Mouse (Mus musculus) forebrain, embryonic 12.5 days (tissue): ENCODE measurements around the gene Cog1. TPM values are rescaled to one million over a fixed set of nuclear protein-coding genes. Genes with fewer than 3 reads are reported as not detected.

ENCODE experiments used
- ATAC-seq: fragments of 200-750 bp; cut with Nextera tagmentation; 2 replicates; pipeline ENCODE4 v1.8.0; 2017; ENCODE audit warnings: moderate TSS enrichment; ENCODE audit not compliant: low FRiP score
- H3K27ac ChIP-seq: fragments of 300-500 bp; sonication (generic); 2 replicates; pipeline ENCODE4 v1.5.1; 2016; ENCODE audit warnings: mild to moderate bottlenecking
- H3K27me3 ChIP-seq: fragments of 300-500 bp; sonication (generic); 2 replicates; pipeline ENCODE4 v1.6.1; 2016; ENCODE audit warnings: mild to moderate bottlenecking
- H3K36me3 ChIP-seq: fragments of 300-500 bp; sonication (generic); replicated peaks from 2 replicates; pipeline ENCODE4 v1.6.1; 2016; ENCODE audit warnings: mild to moderate bottlenecking
- H3K4me1 ChIP-seq: fragments of 300-500 bp; sonication (generic); 2 replicates; pipeline ENCODE4 v1.6.1; 2016
- H3K4me2 ChIP-seq: fragments of 300-500 bp; sonication (generic); 2 replicates; pipeline ENCODE4 v1.6.1; 2016; ENCODE audit warnings: mild to moderate bottlenecking, moderate library complexity
- H3K4me3 ChIP-seq: fragments of 300-500 bp; sonication (generic); replicated peaks from 2 replicates; pipeline ENCODE4 v1.5.1; 2016; ENCODE audit warnings: mild to moderate bottlenecking
- H3K9ac ChIP-seq: fragments of 300-500 bp; sonication (generic); 2 replicates; pipeline ENCODE4 v1.6.1; 2016; ENCODE audit warnings: mild to moderate bottlenecking
- H3K9me3 ChIP-seq: fragments of 300-500 bp; sonication (generic); 2 replicates; pipeline ENCODE4 v1.6.1; 2016
- WGBS: fragments of 180-500 bp; shearing (Covaris S2); methylation state at CpG from one replicate; pipeline ENCODE4 v1.1.7; 2016; 5-methylcytosine and 5-hydroxymethylcytosine counted together
- polyA plus RNA-seq: library from polyadenylated mRNA; unstranded; fragments of >200 nt; fragmentation: Nextera tagmentation; extraction: Ambion mirVana; gene quantifications from 2 replicates; pipeline ENCODE4 v1.2.1, GENCODE M21; 2016

Gene Cog1
- polyA plus RNA-seq, 1 experiment from 2014 or later, result 35.3 TPM

- 25% methylated on average over 1 of the region's 1 CpGs for WGBS
- Histone ChIP-seq H3K27me3 (peaks cover 26% of the 10 kb centered on the region), H3K36me3 (peaks cover 4% of the 10 kb centered on the region), H3K9ac (no peak overlapping the region), H3K4me1 (peaks cover 32% of the 10 kb centered on the region), H3K4me3 (no peak overlapping the region), H3K9me3 (no peaks in the 10 kb centered on the region), H3K27ac (peak overlapping the region; percentile 82; the same call in 1 of the 2 replicates), H3K4me2 (peak overlapping the region; percentile 24; the same call in 1 of the 2 replicates)
- no peak for ATAC-seq
Measured at GRCm38 (mm10) chr11:113711061-113711460, 62.1 kb downstream of the Cog1 start.

DNA sequence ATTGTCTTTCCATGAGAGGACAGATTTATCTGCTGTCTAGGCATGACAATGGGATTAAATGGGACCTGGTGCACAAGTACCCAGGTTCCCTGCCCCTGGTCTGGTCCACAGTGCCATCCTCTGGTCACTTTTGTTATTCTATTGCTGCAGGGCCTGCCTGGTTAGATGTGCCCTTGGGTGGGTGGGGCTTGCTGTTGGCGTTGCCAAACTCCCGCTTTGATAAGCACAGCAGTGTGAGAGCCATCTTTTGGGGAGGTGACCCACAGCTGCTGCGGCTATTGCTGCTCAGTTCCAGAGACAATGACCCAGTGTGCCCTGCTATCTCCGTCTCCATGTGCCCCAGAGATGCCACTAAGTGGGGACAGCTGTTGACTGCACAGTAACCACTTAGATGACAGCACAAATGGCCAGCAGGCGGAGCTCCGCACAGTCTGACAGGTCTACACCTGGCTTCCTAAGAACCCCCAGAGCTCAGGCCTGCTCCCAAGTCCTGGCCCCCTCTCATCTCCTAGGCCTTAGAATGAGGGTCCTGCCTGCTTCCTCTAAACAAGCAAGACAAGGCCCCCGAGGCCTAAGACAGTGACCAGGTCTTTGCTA, 66.2 kb downstream of the Cog1 start:
- H3K4me2 ChIP-seq, result no peak overlapping the region
- no peak overlapping the region for H3K9ac ChIP-seq
- ATAC-seq, result no peak
- H3K4me1 ChIP-seq, result peaks cover 22% of the 10 kb centered on the region
- H3K9me3 ChIP-seq, result no peaks in the 10 kb centered on the region
- H3K27ac ChIP-seq, result no peak overlapping the region
- no peak overlapping the region for H3K4me3 ChIP-seq
- H3K36me3 ChIP-seq, result no peaks in the 10 kb centered on the region
- no peaks in the 10 kb centered on the region for H3K27me3 ChIP-seq
- 66% methylated on average over 7 of the region's 7 CpGs for WGBS

GRCm38 (mm10) chr11:113716132-113716531, 67.2 kb downstream of the Cog1 start:
- Histone ChIP-seq H3K4me2 (no peak overlapping the region), H3K36me3 (no peaks in the 10 kb centered on the region), H3K9me3 (no peaks in the 10 kb centered on the region), H3K4me3 (no peak overlapping the region), H3K9ac (no peak overlapping the region), H3K4me1 (peaks cover 13% of the 10 kb centered on the region; the same call in 1 of the 2 replicates), H3K27me3 (no peaks in the 10 kb centered on the region), H3K27ac (no peak overlapping the region)
- no peak for ATAC-seq
- 90% methylated on average over 2 of the region's 2 CpGs for WGBS

Other genes with a start within 250 kb of the Cog1 start
- gene Sstr2, start 29.8 kb upstream of the Cog1 start, polyA plus RNA-seq, result 22.4 and 25.4 TPM in 2 replicates
- gene Slc39a11, start 910 bp downstream of the Cog1 start, polyA plus RNA-seq, result 23.9 and 25.1 TPM in 2 replicates
- gene Fam104a, start 35.0 kb downstream of the Cog1 start, polyA plus RNA-seq, result 53.2 and 56.7 TPM in 2 replicates
- gene D11Wsu47e, start 35.2 kb downstream of the Cog1 start, polyA plus RNA-seq, result 24.5 and 25.7 TPM in 2 replicates
- gene Cpsf4l, start 60.8 kb downstream of the Cog1 start, polyA plus RNA-seq, result 0.32 and 0.69 TPM in 2 replicates
- 109 and 113 TPM in 2 replicates for gene Cdc42ep4, start 102.7 kb downstream of the Cog1 start, polyA plus RNA-seq